Mouse (Mus musculus) mouse embryonic stem cell (cell line): Measurements from ENCODE around the gene Clnk.

Experiments
- in situ Hi-C, 2 experiments: fragments of 300-500 bp; cut with MboI; formaldehyde crosslinking; loops; 1 replicate in 1 of 2; 3 replicates in 1 of 2; pipeline ENCODE4 v1.14.3; 2019 to 2020; ENCODE audit warnings: low sequenced_read_pairs in 2 of 2, low pct_unique_long_range_greater_than_20kb in 1 of 2, mixed read lengths in 1 of 2; ENCODE audit not compliant: unreplicated experiment in 1 of 2

Clnk gene

DNA sequence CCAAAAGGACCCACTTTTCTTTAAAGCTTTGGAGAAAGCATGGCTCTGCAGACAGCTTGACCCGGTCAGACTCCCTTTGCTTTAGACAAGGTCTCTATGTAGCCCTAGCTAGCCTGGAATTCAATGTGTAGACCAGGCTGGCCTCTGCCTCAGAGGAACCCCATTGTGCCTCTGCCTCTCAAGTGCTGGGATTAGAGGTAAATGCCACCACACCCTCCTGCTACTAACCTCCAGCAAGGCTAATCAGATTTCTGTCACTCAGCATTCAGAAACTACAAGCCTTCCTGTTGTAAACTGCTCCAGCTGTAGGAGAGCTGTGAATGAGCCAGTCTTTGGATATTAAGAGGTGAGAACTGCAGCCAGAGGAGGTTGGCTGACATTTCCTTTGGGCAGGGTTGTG, 188.9 kb downstream of the Clnk start:
- in situ Hi-C loops: loop anchor here in 1 of 2 experiments (10.0 kb wide), 1 partner anchor 67 kb away; no protein-coding TSS in a partner anchor

DNA sequence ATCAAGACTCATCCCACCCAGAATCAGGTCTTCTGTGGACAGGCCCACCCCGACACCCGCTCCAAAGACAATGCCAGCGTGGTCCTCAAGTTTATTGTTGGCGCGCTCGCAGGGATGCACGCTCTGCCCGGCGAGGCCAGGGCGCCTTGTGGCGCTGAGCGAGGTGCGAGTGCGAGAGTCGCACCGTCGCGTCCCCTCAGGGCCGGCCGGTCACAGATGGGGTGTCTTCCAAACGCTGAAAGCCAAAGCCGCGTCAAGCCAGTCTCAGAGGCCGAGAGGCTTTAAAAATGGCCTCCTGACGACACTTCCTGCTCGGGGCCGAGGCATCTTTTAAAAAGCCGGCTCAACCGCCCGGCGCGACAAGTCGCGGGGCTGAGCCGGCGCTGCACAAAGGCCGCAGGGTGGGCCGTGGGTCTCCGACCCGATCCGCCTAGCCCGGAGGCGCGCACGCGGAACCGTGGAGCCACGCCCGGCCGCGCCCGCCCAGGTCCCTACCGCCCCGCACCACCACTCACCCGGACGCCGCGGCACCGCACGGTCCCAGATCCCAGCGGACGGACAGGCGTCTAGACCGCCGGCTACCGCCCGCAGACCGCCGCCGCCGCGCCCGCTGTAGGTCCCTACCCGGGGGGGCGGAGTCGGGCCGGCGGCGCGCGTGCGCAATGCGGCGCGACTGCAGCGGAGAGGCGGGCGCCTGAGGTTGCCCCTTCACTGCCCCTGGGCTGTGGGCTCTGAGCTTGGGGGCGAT, 192.3 kb downstream of the Clnk start, which contains the start of gene Zfp518b:
TSS of gene Zfp518b (minus strand) at position 663 of the 748 bp plus-strand sequence.
- in situ Hi-C loops: loop anchor here in 1 of 2 experiments (10.0 kb wide), 1 partner anchor 70 kb away; no protein-coding TSS in a partner anchor

DNA sequence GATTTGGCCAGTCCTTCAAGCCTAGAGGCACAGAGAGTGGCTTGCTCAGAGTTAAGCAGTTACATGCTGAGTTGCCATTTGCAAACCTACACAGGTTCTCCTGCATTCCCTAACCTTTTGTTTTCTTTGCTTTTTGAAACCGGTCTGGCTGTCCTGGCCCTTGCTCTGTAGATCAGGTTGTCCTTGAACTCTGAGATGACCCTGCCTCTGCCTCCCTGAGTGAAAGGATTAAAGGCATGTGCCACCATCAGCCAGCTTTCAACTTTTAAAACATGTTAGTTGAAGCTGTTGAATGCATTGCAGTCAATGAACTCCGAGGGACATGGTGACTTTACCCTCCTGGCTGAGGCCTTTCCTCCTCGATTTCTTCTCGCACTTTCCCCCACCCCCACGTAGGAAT, 217.8 kb downstream of the Clnk start:
- in situ Hi-C loops: no loop called here
